Mouse (Mus musculus): ENCODE data around the gene Mllt11.

Mllt11 gene

DNA sequence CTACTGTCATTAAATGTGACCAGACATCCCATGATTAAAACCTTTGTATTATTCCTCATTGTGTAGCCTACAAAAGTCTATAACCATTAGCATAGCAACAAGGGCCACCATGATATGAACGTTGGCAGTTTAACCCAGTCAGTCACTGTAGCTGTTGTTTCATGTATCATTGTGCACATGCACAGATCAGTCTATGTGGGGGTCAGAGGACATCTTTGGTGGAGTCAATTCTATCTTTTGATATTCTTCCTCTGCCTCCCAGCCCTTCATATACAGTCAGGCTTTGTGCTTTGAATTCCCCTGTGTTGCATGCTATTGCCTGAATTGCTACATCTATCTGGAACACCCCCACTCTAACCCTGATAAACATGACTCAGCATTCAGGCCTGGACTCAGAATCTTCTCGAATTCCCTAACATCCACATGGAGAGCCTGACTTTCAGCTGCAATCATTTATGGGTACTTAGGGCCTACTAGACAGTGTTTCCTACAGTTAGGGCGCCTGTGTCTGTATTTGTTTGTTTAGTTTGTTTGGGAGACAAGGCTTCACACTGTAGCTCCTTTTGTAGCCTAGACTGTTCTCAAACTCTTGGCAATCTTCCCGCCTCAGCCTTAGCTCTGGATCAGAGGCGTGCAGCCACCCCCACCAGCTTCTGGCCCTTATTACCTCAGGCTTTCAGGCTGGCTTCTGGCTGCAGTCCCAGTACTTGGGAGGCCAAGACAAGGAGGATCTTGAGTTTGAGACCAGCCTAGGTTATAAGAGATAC, 14.7 kb upstream of the Mllt11 start:
- DNase-seq (ENCODE audit: low spot score in 2 of 2) = peak; percentile 44 to 61

DNA sequence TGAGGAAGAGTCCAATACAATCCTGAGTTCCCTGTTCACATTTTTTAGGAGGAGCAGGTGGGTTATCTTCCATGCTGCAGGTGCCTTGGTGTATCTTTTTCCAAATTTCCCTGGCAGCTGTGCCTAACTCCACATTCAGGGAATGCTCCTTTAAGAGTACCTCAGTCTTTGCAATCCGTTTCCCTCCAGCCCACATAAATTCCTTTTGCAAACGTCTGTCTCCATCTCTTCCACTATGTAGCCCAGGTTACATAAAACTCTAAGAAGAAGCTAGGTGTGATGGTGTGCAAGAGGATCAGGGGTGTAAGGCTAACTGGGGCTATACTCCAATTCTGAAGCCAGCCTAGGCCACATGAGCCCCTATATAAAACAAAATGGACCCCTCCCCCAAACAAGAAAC, 11.1 kb upstream of the Mllt11 start:
- DNase-seq (ENCODE audit: low spot score in 2 of 2) = no peak

DNA sequence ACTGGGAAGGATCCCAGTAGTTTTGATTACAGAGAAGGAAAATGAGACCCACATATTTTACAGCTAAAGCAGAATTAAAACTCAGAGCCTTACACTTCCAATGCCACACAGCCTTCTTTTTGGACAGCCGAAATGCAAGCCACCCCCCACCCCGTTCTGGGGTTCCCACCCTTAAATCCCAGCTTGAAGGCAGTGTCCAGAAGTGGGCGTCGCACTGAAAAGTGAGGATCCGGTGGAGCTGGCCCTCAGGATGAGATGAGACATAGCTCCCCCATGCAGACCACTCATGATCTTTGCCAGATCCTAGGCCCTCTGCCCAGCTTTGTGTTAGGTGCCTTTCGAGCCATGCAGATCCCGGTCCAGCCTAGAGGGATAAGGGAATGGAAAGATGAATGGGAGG, 9.5 kb upstream of the Mllt11 start, which contains the start of gene Gm128:
Gene Gm128, minus strand, starts transcription at position 101 of the 400 bp plus-strand sequence.
- DNase-seq (ENCODE audit: low spot score in 2 of 2) = no peak

DNA sequence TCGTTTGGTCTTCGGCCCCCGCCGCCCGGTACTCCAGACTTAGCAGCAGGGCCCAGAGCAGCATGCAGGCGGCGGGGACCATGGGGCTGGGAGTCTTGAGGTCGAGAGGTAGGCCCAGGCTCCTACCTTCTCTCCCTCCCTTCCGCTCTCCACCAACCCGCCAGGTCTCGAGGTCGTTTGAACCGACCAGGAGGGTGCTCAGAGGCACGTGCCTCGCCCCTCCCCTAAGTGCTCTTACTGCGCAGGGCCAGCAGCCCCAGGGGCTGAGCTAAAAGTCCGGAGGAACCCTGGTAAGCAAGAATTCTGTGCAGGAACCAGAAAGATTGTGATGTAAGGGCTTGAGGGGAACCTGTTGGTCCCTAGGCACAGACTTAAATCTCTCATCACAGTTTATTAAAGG, 8.9 kb upstream of the Mllt11 start:
- no peak for DNase-seq (ENCODE audit: low spot score in 2 of 2)

DNA sequence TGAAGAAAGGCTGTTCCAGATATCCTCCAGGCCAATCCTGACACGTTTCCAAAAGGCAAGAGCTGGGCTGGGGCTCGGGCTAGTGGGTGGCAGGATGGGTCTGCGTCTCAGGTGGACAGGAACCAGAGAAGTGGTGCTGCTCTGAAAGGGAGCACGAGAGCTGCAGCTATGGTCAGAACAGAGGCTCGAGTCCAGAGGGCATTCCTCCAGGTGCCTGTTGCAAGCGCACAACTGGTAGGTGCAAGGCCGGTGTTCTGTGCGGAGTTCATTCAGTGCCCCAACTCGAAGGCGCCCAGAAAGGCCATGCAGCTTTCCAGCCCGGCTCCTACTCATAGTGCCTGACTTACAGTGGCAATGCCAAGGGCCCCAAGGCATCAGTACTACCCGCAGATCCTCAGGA, 8.0 kb upstream of the Mllt11 start:
- DNase-seq (ENCODE audit: low spot score in 2 of 2) = no peak

DNA sequence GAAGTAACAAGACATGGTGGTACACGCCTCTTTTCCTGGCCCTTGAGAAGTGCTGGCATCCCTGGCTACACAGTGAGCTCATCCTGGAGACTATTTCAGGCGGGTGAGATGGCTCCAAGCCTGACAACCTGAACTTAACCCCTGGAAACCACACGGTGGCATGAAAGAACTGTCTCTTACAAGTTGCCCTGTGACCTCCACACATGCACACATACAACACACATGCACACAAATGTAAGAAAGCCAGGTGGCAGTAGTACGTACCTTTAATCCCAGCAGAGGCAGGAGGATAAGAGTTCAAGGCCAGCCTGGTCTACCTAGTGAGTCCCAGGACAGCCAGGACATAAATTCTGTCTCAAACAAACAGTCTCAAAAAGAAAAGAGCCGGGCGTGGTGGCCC, 7.1 kb upstream of the Mllt11 start:
- DNase-seq (ENCODE audit: low spot score in 2 of 2) = no peak

DNA sequence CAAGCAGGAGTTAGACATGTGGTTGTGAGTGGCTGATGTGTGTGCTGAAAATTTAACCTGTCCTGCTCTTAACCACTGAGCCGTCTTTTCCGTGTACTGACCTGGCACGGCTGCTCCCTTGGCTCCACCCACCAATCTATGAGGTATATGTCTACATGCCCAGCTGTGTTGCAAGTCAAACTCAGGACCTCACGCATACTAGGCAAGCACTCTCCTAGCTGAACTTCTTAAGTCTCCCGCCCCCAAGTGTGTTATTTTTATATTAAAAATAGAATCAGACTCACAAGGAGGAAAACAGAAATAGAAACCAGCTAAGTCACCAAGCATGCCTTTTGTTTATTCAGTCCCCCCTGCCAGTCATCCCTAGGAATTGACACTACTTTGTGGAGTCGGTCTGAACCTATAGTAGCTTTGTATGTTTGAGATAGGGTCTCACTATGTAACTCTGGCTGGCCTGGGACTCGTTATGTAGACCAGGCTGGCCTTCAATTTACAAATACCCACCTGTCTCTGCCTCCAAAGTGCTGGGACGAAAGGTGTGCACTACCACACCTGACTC, 5.6 kb upstream of the Mllt11 start:
- no peak for DNase-seq (ENCODE audit: low spot score in 2 of 2)

DNA sequence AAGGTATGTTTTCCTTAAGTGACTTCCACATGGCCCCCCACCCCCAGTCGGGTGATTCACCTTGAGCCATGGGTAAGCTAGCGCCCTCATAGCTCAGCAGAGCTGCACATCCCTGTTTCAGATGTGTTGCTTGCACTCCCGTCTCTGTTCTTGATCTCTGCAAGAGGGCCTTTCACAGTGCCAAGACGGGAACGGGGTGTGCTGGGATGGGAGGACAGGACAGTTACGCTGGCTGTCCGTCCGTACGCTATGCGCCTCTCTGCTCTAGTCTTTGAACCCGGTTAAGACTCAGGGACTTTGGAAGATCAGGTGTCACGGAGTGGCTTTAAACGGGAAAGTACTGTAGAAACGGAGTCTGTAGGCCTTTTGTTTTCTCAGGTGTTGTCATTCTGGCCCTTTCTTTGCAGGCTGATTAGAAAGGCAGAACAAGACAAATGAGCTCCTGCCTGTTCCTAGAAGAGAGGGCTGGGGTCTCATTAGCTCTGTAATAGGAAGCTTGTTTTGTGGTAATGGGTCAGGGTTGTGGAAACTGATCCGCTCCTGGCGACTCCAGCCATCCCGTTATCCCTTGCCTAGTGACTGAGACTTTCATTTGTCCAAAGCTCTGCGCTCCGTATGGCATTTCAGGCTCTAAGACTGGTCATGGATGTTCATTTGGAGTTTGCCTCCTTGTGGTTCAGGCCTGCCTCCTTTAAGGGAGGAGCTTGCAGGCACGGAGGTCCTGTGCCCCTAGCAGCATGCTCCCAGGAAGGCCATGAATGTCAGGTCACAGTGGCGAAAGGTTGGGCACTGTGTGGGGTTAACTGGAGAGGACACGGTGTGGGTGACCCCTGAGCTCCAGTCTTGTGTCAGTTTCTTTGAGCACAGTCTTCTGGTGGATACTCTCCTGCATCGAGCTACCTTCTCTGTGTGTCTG, 3.7 kb upstream of the Mllt11 start:
- no peak for DNase-seq (ENCODE audit: low spot score in 2 of 2)

DNA sequence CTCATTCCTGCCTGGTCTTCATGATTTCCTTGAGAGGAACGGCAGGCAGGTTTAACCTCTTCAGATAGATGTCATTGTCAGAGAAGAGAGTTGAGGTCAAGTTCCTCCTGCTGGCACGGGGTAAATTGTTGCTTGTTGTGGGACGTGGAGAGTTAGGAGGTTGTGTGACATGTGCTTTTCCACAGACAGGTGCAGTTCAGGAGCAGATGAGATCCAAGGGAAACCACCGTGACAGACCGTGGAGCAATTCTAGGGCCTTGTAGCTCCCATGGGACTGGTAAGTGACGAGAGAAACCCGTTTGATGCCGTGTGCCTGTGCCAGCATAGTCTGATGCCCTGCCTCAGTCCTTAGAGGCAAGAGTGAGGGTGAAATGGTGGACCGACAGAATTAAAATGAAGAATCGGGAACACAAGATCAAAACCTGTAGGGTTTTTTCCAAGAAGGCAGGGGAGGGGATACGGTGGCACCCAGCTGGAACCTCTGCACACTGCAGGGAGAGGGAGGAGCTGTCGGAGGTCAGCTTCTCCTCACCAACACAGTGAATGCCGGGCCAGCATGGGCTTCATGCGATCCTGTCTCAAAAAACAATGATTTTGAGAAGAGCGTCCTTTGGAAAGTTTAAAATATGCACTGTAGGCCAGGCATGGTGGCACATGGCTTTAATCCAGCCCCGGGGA, 1.5 kb upstream of the Mllt11 start:
- DNase-seq (ENCODE audit: low spot score in 2 of 2) = no peak

DNA sequence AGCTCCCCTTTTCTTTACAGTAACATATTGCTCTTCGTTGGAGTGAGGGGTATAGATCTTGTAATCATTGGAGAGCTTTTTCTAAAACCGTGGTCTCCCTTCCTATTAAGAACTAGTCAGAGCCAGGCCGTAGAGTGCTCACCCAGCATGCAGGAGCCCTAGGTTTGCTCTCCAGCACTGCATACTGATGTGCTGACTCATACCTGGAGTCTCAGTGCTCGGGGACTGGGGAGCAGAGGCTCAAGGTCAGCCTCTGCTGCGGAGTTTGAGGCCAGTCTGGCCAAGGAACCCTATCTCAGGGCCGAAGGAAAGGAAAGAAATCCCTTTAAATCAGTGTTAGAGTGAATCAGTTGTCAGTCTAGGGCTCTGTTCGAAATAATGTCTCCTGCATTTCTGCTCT, 800 bp upstream of the Mllt11 start:
- DNase-seq (ENCODE audit: low spot score in 2 of 2) = no peak

DNA sequence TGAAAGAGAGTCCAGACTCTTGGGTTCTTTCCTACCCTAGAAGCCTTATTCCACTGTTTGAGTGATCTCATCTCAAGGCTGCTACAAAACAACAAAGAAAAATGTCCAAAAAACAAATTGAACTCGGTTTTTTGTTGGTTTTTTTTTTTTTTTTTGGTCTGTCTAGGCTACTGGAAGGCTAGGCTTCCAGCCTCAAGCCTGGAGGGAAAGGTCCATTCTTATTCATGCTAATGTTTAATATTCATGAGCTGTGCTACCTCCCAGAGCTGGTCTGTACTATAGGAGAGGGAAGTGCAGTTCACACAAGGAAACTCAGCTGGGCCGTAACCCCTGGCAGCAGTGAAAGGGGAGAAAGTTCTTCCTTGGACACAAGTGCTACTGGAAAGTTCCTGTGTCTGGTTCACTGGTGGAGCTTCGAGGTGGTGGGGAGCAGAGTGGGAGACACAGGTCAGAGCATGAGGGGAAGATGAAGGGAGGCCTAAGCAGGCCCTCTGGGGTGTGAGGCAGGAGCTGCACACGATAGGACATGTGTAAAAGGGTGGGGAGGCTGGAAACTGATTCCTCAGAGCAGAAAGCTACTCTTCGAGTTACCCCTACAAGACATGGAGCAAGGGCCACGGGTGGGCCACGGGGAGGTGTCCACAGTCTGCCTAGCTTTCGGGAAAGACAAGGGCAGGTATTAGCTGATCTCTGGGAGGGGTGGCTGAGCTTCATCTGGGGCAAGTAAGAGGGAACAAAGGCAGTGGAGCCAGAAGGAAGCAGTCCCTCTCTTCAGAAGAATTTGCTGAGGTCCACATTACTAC, 1.3 kb downstream of the Mllt11 start:
- no peak for DNase-seq (ENCODE audit: low spot score in 2 of 2)

DNA sequence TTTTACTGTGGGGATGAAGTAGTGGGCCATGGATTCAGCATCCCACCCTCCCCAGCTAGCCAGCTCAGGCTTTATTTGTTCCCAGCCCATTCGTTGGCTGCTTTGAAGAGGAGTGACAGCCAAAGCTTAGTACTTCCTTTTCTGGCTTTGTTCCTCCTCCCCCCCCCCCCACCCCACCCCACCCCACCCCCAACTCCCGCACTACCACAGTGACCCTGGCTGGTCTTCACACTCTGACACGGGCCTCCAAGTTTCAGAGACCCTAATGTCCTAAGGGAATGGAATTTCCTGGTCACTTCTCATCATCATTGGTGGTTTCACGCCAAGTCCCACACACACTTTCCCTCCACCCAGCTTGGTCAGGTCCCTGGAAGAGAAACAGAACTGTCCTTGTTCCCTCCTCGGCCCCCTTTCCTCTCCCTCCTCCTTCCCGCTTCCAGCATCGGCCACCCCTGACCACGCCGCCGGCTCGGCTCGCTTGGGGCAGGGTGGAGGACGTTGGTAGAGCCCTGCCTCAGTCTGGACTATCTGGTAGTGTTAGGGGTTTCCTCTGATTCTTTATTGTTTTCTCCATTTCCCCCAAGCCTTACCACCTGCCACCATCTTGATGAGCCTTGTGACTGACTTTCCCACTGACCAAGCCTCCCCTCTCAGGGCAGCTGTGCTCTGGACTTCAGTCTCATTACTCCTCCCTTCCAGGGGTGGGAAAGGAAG, 2.0 kb downstream of the Mllt11 start:
- peak; percentile 58 to 60 for DNase-seq (ENCODE audit: low spot score in 2 of 2)

DNA sequence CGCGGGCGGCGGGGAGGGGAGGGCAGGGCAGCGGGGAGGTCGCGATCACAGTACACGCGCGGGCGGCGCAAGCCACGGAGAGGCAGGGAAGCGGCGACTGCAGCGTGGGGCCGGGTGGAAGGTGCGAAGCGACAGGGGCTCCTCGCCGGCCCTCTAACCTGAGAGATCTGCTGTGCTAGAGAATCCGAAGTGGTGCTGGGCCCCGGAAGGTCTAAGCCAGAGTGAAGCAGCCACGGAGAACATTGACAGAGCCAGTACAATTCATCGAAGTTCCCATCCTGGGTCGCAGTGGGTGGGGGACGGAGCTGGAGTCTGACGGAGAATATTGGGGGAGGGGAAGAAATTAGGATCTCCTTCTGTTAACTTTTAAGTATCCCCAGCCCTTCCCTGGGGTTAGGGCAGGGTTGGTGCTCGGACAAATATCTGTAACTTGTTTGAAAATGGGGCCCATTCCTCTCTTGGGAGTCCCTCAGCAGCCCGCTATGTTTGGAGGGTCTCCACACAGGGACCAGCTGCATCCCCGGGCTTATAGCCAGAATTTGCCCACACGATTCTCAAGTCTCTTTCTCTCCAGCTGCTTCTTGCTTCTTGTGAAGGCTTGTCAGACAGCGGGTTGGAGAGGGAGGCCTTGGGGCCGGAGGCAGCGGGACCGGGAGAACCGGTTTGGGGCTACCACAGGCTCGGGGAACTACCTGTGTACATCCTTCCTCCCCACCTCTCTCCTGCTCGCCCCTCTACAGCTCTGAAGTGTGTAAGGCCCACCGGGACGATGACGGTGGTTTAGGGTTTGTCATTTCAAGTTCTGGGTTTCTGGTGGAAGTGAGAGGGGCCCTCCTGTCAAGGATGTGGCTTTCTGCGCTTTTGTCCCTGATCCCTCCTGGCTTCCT, 2.8 kb downstream of the Mllt11 start:
- DNase-seq (ENCODE audit: low spot score in 2 of 2) = peak; percentile 76 to 79

DNA sequence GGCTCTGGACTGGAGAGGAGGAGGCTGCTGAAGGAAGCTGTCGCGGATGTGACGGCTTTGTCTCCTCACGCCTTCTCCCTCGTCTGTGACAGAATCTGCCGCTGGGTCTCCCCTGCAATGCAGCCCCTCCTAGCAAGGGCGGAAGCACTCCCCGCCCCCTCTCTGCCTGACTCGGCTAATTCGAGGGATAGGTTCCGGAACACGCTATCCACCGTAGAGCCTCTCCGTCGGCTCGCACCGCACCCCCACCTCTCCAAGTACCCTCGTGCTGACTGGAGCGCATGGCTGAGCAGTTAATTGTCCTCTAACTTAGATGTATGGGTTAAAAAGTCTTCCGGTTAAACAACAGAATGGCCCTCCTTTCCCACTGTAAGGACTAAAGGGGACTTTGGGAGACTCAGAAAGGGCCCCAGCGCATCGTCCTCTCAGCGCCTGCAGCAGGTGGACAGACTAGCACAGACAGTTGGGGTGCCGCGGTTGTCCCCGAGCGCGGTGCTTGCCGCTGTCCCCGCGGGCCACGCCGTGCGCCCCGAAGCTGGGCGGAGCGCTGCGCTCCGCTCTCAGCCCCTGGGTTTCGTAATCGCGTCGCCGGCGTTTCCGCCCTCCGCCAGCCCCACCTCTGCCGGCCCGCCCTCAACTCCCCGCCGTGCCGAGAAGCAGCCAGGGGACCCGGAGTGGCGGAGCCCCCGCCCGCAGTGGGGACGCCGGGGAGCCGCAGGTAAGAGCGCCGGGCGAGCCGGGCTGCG, 3.6 kb downstream of the Mllt11 start, which contains the start of gene Cdc42se1:
Gene Cdc42se1, plus strand, starts transcription at position 585 of the 746 bp plus-strand sequence.
- peak; percentile 90 to 91 for DNase-seq (ENCODE audit: low spot score in 2 of 2)

DNA sequence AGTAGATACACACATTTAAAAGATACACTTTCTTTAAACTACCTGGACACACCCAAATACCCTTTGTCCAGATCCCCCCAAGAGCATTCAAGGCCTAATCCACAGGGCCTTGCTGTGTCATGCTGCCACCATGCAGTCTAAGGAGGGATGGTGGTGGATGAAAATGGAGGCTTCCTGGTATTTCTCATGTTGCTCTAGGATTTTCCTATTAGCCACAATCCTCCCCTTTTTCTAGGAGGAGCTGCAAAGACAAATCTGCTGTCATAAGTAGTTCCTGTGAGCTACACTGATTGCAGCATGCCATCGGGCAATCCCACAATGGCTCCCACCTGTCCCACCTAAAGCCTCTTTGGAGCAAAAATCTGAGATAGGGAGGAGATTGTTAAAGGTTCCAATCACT, 4.8 kb downstream of the Mllt11 start:
- no peak for DNase-seq (ENCODE audit: low spot score in 2 of 2)

DNA sequence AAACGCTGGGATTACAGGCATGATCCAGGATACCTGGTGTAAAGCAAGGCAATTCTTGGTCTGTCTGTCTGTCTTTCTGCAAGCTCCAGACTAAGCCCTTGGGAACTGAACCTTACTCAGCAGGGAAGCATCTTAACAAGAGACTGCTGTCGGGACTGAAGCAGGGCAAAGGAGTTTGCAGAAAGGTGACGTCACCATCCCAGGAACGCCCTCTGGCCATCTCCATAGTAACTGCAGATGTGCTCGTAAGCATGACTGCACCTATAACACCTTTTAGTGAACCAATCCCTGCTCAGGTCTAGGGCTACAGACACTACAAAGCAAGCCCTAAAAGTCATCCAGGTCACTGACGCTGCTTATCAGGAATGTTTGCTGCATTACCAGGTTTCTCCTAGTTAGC, 7.7 kb downstream of the Mllt11 start:
- no peak for DNase-seq (ENCODE audit: low spot score in 2 of 2)

DNA sequence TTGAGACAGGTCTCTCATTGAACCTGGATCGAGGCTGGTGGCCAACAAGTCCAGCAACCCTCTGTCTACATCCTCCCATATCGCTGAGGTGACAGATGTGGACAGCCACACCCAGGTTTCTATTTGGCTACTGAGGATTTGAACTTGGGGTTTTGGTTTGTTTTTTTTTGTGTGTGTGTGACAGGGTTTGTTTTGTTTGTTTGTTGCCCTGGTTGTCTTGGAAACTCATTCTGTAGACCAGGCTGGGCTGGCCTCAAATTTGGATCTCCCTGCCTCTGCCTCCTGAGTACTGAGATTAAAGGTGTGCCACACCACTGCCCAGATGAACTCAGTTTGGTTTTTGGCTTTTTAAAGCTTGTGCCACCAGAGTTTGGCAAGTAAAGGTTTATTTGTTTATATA, 8.9 kb downstream of the Mllt11 start:
- DNase-seq (ENCODE audit: low spot score in 2 of 2) = no peak

DNA sequence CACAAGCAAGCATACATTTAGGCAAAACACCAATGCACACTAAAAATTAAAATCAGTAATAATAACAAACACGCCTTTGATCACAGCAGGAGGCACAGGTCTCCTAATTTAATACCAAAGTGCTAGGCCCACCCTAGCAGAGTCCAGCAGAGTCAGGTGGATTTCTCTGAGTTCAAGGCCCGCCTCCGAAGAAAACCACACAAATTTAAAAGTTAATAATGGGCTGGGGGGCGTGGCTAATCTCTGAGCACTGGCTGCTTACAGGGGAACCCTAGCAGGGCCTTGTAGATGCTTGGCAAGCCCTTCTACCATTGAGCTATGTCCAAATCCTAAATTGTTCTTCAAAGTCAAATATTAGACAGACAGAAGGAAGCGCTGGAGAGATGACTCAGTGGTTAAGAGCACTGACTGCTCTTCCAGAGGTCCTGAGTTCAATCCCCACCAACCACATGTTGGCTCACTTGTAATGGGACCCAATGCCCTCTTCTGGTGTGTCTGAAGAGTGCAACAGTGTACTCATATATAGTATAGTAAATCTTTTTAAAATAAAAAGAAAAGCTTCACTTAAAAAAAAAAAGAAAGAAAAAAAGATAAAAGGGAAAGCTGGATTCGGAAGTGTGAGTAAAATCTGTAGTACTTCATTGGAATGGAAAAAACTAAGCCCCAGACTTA, 13.4 kb downstream of the Mllt11 start:
- no peak for DNase-seq (ENCODE audit: low spot score in 2 of 2)
